Mouse (Mus musculus): ENCODE results near the gene Runx1. TPM values are rescaled to one million over a fixed set of nuclear protein-coding genes. Genes with fewer than 3 reads are reported as not detected.

The Runx1 gene
- polyA plus RNA-seq, 1 experiment: 0.62 TPM

DNA sequence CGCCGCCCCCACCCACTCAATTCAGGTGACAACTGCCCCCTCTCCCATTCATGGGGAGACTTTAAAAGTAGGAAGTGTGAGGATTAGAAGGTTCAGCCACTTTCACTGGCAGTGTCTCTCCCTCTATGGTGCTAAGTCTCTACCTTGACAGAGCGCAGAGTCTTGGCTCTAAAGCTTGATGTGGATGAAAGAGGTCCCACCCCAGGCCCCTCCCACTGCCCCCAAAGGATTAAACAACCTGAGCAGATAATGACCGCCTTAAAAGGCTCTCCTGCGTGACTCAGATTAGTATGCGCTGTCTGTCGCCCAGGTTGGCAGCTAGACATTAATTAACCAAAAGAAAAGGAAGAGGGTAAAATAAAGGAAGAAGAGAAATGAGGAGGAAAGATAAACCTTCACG lies 215.5 kb downstream of the Runx1 start:
- Histone ChIP-seq H3K27ac (ENCODE audit: control insufficient read depth, insufficient read depth, low read depth, low read length) (no peak overlapping the region), H3K4me3 (ENCODE audit: control insufficient read depth, low read depth, low read length) (no peak overlapping the region), H3K27me3 (ENCODE audit: control insufficient read depth, insufficient read depth, low read length) (peaks cover 3% of the 10 kb centered on the region; the same call in 1 of the 2 replicates), H3K36me3 (ENCODE audit: control insufficient read depth, insufficient read depth, low read length) (no peaks in the 10 kb centered on the region), H3K4me1 (ENCODE audit: control insufficient read depth, insufficient read depth, low read length) (peaks cover 4% of the 10 kb centered on the region; the same call in 1 of the 2 replicates)
- TF ChIP-seq CTCF (IDR thresholded peaks at IDR 0.05; ENCODE audit: control insufficient read depth, insufficient read depth, insufficient replicate concordance, low read depth, low read length): no peak
- TF ChIP-seq POLR2A (IDR thresholded peaks at IDR 0.05; ENCODE audit: control insufficient read depth, low read depth, low read length): no peak

GRCm38 (mm10) chr16:92609717-92610077 lies 216.3 kb downstream of the Runx1 start:
- H3K4me3 ChIP-seq (ENCODE audit: control insufficient read depth, low read depth, low read length): no peak overlapping the region
- peaks cover 3% of the 10 kb centered on the region; the same call in 1 of the 2 replicates for H3K27me3 ChIP-seq (ENCODE audit: control insufficient read depth, insufficient read depth, low read length)
- H3K27ac ChIP-seq (ENCODE audit: control insufficient read depth, insufficient read depth, low read depth, low read length): no peak overlapping the region
- peaks cover 4% of the 10 kb centered on the region; the same call in 1 of the 2 replicates for H3K4me1 ChIP-seq (ENCODE audit: control insufficient read depth, insufficient read depth, low read length)
- H3K36me3 ChIP-seq (ENCODE audit: control insufficient read depth, insufficient read depth, low read length): no peaks in the 10 kb centered on the region
- TF ChIP-seq POLR2A (IDR thresholded peaks at IDR 0.05; ENCODE audit: control insufficient read depth, low read depth, low read length): no peak
- TF ChIP-seq CTCF (IDR thresholded peaks at IDR 0.05; ENCODE audit: control insufficient read depth, insufficient read depth, insufficient replicate concordance, low read depth, low read length): no peak

DNA sequence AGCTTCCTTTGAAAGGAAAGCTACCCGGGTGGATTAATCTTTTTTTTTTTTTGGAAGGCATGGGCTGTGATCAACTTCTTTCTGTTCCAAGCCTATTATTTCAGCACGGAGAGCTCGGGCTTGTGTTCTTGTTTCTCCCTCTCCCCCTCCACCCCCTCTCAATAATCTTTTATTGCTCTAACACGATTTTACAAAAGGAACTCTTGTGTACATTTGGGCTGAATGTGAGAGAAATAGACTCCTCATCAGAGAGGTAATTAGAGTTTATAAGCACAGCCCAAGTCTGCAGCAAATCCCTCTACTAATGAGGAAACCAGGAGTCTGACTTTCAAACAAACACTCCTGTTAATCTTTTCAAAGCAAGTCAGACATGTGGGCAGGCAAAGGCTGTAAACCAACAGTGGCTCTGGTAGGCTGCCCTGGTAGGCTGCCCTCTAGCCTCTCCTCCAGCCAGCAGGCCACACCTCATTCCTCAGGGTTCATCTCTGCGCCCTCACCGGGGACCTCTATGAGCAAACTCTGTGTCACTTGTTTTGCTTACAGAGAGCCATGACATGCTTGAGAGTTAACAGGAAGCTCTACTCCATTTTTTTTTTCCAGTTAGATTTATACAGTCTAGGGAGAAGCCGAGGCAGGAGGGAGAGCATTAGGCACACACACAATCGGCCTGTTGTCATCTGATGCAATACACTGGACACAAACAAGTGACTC lies 216.8 kb downstream of the Runx1 start:
- Histone ChIP-seq H3K27ac (ENCODE audit: control insufficient read depth, insufficient read depth, low read depth, low read length) (no peak overlapping the region), H3K27me3 (ENCODE audit: control insufficient read depth, insufficient read depth, low read length) (peaks cover 3% of the 10 kb centered on the region; the same call in 1 of the 2 replicates), H3K4me3 (ENCODE audit: control insufficient read depth, low read depth, low read length) (no peak overlapping the region), H3K36me3 (ENCODE audit: control insufficient read depth, insufficient read depth, low read length) (no peaks in the 10 kb centered on the region), H3K4me1 (ENCODE audit: control insufficient read depth, insufficient read depth, low read length) (peaks cover 4% of the 10 kb centered on the region; the same call in 1 of the 2 replicates)
- TF ChIP-seq CTCF (IDR thresholded peaks at IDR 0.05; ENCODE audit: control insufficient read depth, insufficient read depth, insufficient replicate concordance, low read depth, low read length) (no peak), POLR2A (IDR thresholded peaks at IDR 0.05; ENCODE audit: control insufficient read depth, low read depth, low read length) (no peak)

DNA sequence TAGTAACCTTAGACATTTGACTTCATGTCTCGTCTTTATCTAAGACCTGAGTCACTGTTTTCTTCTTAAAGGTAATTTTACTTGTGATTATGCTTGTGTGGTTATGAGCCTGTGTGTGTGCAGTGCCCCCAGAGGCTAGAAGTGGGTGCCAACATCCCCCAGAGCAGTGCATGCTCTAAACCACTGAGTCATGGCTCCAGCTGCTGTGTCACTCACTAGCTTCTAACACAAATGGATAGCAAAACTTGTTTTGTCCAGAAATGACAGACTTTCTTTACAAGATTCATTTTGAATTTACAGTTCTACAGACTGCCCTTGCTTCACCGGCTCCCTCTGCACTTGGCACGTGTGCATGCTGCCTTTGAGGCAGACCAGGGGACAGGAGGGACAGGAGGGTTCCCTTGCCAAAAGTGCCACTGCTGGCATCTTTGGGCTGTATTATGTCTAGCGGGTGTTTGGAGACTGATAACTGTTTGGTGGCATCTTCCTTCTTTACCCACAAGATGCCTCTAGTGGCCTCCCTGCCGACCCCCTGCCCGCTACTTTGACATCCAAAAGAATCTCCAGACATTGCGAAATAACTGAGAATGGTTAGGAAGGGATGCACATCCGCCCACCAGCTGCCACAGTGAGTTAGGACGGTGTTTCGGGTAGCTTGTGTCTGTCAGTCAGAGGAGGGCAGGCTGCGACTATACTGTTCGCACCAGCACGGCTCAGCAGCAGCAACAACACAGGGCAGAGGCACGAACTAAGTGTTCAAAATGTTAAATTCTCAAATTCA lies 217.6 kb downstream of the Runx1 start:
- Histone ChIP-seq H3K36me3 (ENCODE audit: control insufficient read depth, insufficient read depth, low read length) (no peaks in the 10 kb centered on the region), H3K4me3 (ENCODE audit: control insufficient read depth, low read depth, low read length) (no peak overlapping the region), H3K27ac (ENCODE audit: control insufficient read depth, insufficient read depth, low read depth, low read length) (no peak overlapping the region), H3K4me1 (ENCODE audit: control insufficient read depth, insufficient read depth, low read length) (peaks cover 4% of the 10 kb centered on the region; the same call in 1 of the 2 replicates), H3K27me3 (ENCODE audit: control insufficient read depth, insufficient read depth, low read length) (peaks cover 3% of the 10 kb centered on the region; the same call in 1 of the 2 replicates)
- TF ChIP-seq POLR2A (IDR thresholded peaks at IDR 0.05; ENCODE audit: control insufficient read depth, low read depth, low read length) (no peak), CTCF (IDR thresholded peaks at IDR 0.05; ENCODE audit: control insufficient read depth, insufficient read depth, insufficient replicate concordance, low read depth, low read length) (no peak)

DNA sequence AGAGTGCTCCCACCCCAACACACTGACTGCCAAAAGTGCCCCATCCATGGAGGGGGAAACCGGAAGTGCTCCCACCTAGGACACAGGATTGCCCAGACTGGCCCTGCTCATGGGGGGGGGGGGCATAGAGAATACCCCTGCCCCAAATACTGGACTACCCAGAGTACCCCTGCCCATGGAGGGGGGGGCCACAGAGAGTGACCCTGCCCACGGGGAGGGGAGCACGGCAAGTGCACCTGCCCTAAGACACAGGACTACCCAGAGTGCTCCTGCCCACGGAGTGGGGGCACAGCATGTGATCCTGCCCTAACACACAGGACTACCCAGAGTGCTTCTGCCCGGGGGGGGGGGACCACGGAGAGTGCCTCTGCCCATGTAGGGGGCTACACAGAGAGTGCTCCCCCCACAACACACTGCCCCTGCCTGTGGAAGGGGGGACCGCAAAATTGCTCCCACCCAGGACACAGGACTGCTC lies 219.4 kb downstream of the Runx1 start:
- TF ChIP-seq CTCF (IDR thresholded peaks at IDR 0.05; ENCODE audit: control insufficient read depth, insufficient read depth, insufficient replicate concordance, low read depth, low read length) (no peak), POLR2A (IDR thresholded peaks at IDR 0.05; ENCODE audit: control insufficient read depth, low read depth, low read length) (no peak)

GRCm38 (mm10) chr16:92605606-92606490 lies 220.1 kb downstream of the Runx1 start:
- H3K4me1 ChIP-seq (ENCODE audit: control insufficient read depth, insufficient read depth, low read length): peaks cover 4% of the 10 kb centered on the region; the same call in 1 of the 2 replicates
- H3K27me3 ChIP-seq (ENCODE audit: control insufficient read depth, insufficient read depth, low read length): peaks cover 3% of the 10 kb centered on the region; the same call in 1 of the 2 replicates
- no peaks in the 10 kb centered on the region for H3K36me3 ChIP-seq (ENCODE audit: control insufficient read depth, insufficient read depth, low read length)
- H3K27ac ChIP-seq (ENCODE audit: control insufficient read depth, insufficient read depth, low read depth, low read length): no peak overlapping the region
- peak overlapping the region; percentile 72 for H3K4me3 ChIP-seq (ENCODE audit: control insufficient read depth, low read depth, low read length)
- TF ChIP-seq CTCF (IDR thresholded peaks at IDR 0.05; ENCODE audit: control insufficient read depth, insufficient read depth, insufficient replicate concordance, low read depth, low read length): no peak
- TF ChIP-seq POLR2A (IDR thresholded peaks at IDR 0.05; ENCODE audit: control insufficient read depth, low read depth, low read length): no peak

More for the DNA sequence above, 219.4 kb downstream of the Runx1 start:
- Histone ChIP-seq H3K4me1 (ENCODE audit: control insufficient read depth, insufficient read depth, low read length) (peaks cover 4% of the 10 kb centered on the region; the same call in 1 of the 2 replicates), H3K27me3 (ENCODE audit: control insufficient read depth, insufficient read depth, low read length) (peaks cover 3% of the 10 kb centered on the region; the same call in 1 of the 2 replicates), H3K4me3 (ENCODE audit: control insufficient read depth, low read depth, low read length) (no peak overlapping the region), H3K27ac (ENCODE audit: control insufficient read depth, insufficient read depth, low read depth, low read length) (no peak overlapping the region), H3K36me3 (ENCODE audit: control insufficient read depth, insufficient read depth, low read length) (no peaks in the 10 kb centered on the region)
